Mouse (Mus musculus) CH12.LX (cell line): ENCODE data around the gene Ankrd12. TPM values are rescaled to one million over a fixed set of nuclear protein-coding genes. Genes with fewer than 3 reads are reported as not detected.

Experiments
- DNase-seq: peaks from one replicate; pipeline ENCODE4 v3.0.0-alpha.2; 2013; ENCODE audit errors: extremely low read depth
- H3K27ac ChIP-seq: 2 replicates; pipeline ENCODE4 v1.5.1; 2012; ENCODE audit warnings: low read depth, mild to moderate bottlenecking, control low read depth, moderate library complexity; ENCODE audit not compliant: insufficient read depth
- H3K27me3 ChIP-seq: replicated peaks from 2 replicates; pipeline ENCODE3; 2012; ENCODE audit warnings: inconsistent platforms
- H3K36me3 ChIP-seq, 2 experiments: replicated peaks in 1 of 2; 2 replicates each; pipeline versions ENCODE3 to v1.6.1; 2012; ENCODE audit warnings: inconsistent platforms in 1 of 2, low read length in 1 of 2, mild to moderate bottlenecking in 1 of 2, mixed read lengths in 1 of 2, moderate library complexity in 1 of 2; ENCODE audit not compliant: control insufficient read depth in 1 of 2, insufficient read depth in 1 of 2
- H3K4me1 ChIP-seq, 2 experiments: 2 replicates each; pipeline ENCODE4 v1.6.1; 2012; ENCODE audit warnings: inconsistent platforms in 1 of 2, moderate library complexity in 1 of 2; ENCODE audit not compliant: insufficient read depth in 2 of 2, control insufficient read depth in 1 of 2
- H3K4me2 ChIP-seq: 2 replicates; pipeline ENCODE4 v1.6.1; 2012; ENCODE audit warnings: low read depth, mild to moderate bottlenecking, control low read depth; ENCODE audit not compliant: poor library complexity, insufficient read depth, severe bottlenecking
- H3K4me3 ChIP-seq, 3 experiments: fragments of 150-350 bp in 1 of 3; sonication (generic) in 1 of 3; replicated peaks in 1 of 3; 2 replicates each; pipeline versions ENCODE3 to v1.5.1; 2011 to 2012; ENCODE audit warnings: low read depth in 2 of 3, low read length in 2 of 3, mild to moderate bottlenecking in 2 of 3, moderate library complexity in 2 of 3, control low read depth in 1 of 3, improper control_type of control experiment in 1 of 3, inconsistent platforms in 1 of 3, mixed read lengths in 1 of 3; ENCODE audit not compliant: poor library complexity in 1 of 3
- H3K79me2 ChIP-seq: replicated peaks from 2 replicates; pipeline ENCODE4 v1.6.1; 2012; ENCODE audit warnings: mild to moderate bottlenecking, moderate library complexity; ENCODE audit not compliant: control insufficient read depth, poor library complexity, insufficient read depth, severe bottlenecking; ENCODE audit errors: extremely low read depth
- H3K9ac ChIP-seq: 2 replicates; pipeline ENCODE4 v1.6.1; 2012; ENCODE audit warnings: low read depth, mild to moderate bottlenecking, control low read depth, moderate library complexity; ENCODE audit not compliant: insufficient read depth
- H3K9me3 ChIP-seq: replicated peaks from 2 replicates; pipeline ENCODE3; 2012; ENCODE audit warnings: low read length, inconsistent platforms, mixed read lengths
- BHLHE40 ChIP-seq: IDR thresholded peaks from 2 replicates; pipeline ENCODE4 v1.6.1; 2011; ENCODE audit warnings: mild to moderate bottlenecking, low read depth, low read length, improper control_type of control experiment
- CHD1 ChIP-seq: IDR thresholded peaks from 2 replicates; pipeline ENCODE4 v1.6.1; 2012; ENCODE audit warnings: low read depth, low read length, improper control_type of control experiment, inconsistent platforms
- CHD2 ChIP-seq: IDR thresholded peaks from 2 replicates; pipeline ENCODE4 v1.6.1; 2011; ENCODE audit warnings: low read length, improper control_type of control experiment
- CTCF ChIP-seq, 2 experiments: IDR thresholded peaks in 1 of 2; conservative IDR thresholded peaks in 1 of 2; 2 replicates each; pipeline ENCODE4 v1.5.1; 2011 to 2012; ENCODE audit warnings: low read depth in 2 of 2, low read length in 2 of 2, improper control_type of control experiment in 1 of 2, inconsistent platforms in 1 of 2, mild to moderate bottlenecking in 1 of 2, moderate library complexity in 1 of 2
- E2F4 ChIP-seq: IDR thresholded peaks from 2 replicates; pipeline ENCODE4 v1.6.1; 2011; ENCODE audit warnings: low read depth, low read length, improper control_type of control experiment; ENCODE audit not compliant: insufficient replicate concordance
- ELF1 ChIP-seq: IDR thresholded peaks from 2 replicates; pipeline ENCODE4 v1.6.1; 2014; ENCODE audit warnings: low read depth, mild to moderate bottlenecking, inconsistent platforms, low read length, improper control_type of control experiment
- EP300 ChIP-seq: IDR thresholded peaks from 2 replicates; pipeline ENCODE4 v1.6.1; 2011; ENCODE audit warnings: low read length, improper control_type of control experiment
- ETS1 ChIP-seq: conservative IDR thresholded peaks from 2 replicates; pipeline ENCODE4 v1.6.1; 2012; ENCODE audit warnings: low read depth, mild to moderate bottlenecking, inconsistent platforms, low read length, improper control_type of control experiment, moderate library complexity
- GABPA ChIP-seq: IDR thresholded peaks from 2 replicates; pipeline ENCODE4 v1.6.1; 2012; ENCODE audit warnings: low read depth, low read length, improper control_type of control experiment, inconsistent platforms; ENCODE audit not compliant: insufficient replicate concordance
- HCFC1 ChIP-seq: IDR thresholded peaks from 2 replicates; pipeline ENCODE4 v1.6.1; 2012; ENCODE audit warnings: low read depth, mild to moderate bottlenecking, inconsistent platforms, low read length, improper control_type of control experiment
- IRF4 ChIP-seq: IDR thresholded peaks from 2 replicates; pipeline ENCODE4 v1.6.1; 2014; ENCODE audit warnings: low read depth, mild to moderate bottlenecking, inconsistent platforms, low read length, improper control_type of control experiment
- JUN ChIP-seq: IDR thresholded peaks from 2 replicates; pipeline ENCODE4 v1.6.1; 2011; ENCODE audit warnings: low read depth, mild to moderate bottlenecking, low read length, improper control_type of control experiment, moderate library complexity; ENCODE audit not compliant: insufficient read depth
- JUND ChIP-seq: conservative IDR thresholded peaks from 2 replicates; pipeline ENCODE4 v1.6.1; 2011; ENCODE audit warnings: low read depth, low read length, improper control_type of control experiment
- KAT2A ChIP-seq: IDR thresholded peaks from 2 replicates; pipeline ENCODE4 v1.6.1; 2012; ENCODE audit warnings: low read length, improper control_type of control experiment, inconsistent platforms; ENCODE audit not compliant: insufficient replicate concordance
- MAFK ChIP-seq: IDR thresholded peaks from 2 replicates; pipeline ENCODE4 v1.6.1; 2011; ENCODE audit warnings: low read length, improper control_type of control experiment; ENCODE audit not compliant: insufficient replicate concordance
- MAX ChIP-seq: IDR thresholded peaks from 2 replicates; pipeline ENCODE4 v1.6.1; 2011; ENCODE audit warnings: low read length, improper control_type of control experiment
- MAZ ChIP-seq: IDR thresholded peaks from 2 replicates; pipeline ENCODE4 v1.6.1; 2012; ENCODE audit warnings: low read depth, mild to moderate bottlenecking, inconsistent platforms, low read length, improper control_type of control experiment, moderate library complexity
- MEF2A ChIP-seq: IDR thresholded peaks from 2 replicates; pipeline ENCODE4 v1.6.1; 2014; ENCODE audit warnings: low read depth, mild to moderate bottlenecking, inconsistent platforms, low read length, improper control_type of control experiment, borderline replicate concordance
- MXI1 ChIP-seq: IDR thresholded peaks from 2 replicates; pipeline ENCODE4 v1.6.1; 2011; ENCODE audit warnings: mild to moderate bottlenecking, low read depth, low read length, improper control_type of control experiment
- MYC ChIP-seq: IDR thresholded peaks from 2 replicates; pipeline ENCODE4 v1.6.1; 2011; ENCODE audit warnings: low read depth, mild to moderate bottlenecking, improper control_type of control experiment, low read length
- NELFE ChIP-seq: IDR thresholded peaks from 2 replicates; pipeline ENCODE4 v1.6.1; 2011; ENCODE audit warnings: low read depth, low read length, improper control_type of control experiment
- NRF1 ChIP-seq: IDR thresholded peaks from 2 replicates; pipeline ENCODE4 v1.6.1; 2014; ENCODE audit warnings: low read depth, mild to moderate bottlenecking, inconsistent platforms, low read length, improper control_type of control experiment, moderate library complexity
- PAX5 ChIP-seq: IDR thresholded peaks from 2 replicates; pipeline ENCODE4 v1.6.1; 2012; ENCODE audit warnings: low read length, inconsistent platforms, mixed read lengths
- POLR2A ChIP-seq: IDR thresholded peaks from 2 replicates; pipeline ENCODE4 v1.6.1; 2011; ENCODE audit warnings: low read depth, mild to moderate bottlenecking, improper control_type of control experiment, low read length
- POLR2AphosphoS2 ChIP-seq: IDR thresholded peaks from 2 replicates; pipeline ENCODE4 v1.6.1; 2011; ENCODE audit warnings: low read depth, low read length, improper control_type of control experiment
- RAD21 ChIP-seq: IDR thresholded peaks from 2 replicates; pipeline ENCODE4 v1.6.1; 2011; ENCODE audit warnings: low read depth, mild to moderate bottlenecking, low read length, improper control_type of control experiment, moderate library complexity
- RCOR1 ChIP-seq: conservative IDR thresholded peaks from 2 replicates; pipeline ENCODE4 v1.6.1; 2012; ENCODE audit warnings: low read depth, mild to moderate bottlenecking, inconsistent platforms, low read length, improper control_type of control experiment
- SIN3A ChIP-seq: IDR thresholded peaks from 2 replicates; pipeline ENCODE4 v1.6.1; 2012; ENCODE audit warnings: low read length, improper control_type of control experiment, inconsistent platforms
- SMC3 ChIP-seq: IDR thresholded peaks from 2 replicates; pipeline ENCODE4 v1.6.1; 2011; ENCODE audit warnings: low read depth, low read length, improper control_type of control experiment
- TBP ChIP-seq: conservative IDR thresholded peaks from 2 replicates; pipeline ENCODE4 v1.6.1; 2011; ENCODE audit warnings: low read depth, low read length, improper control_type of control experiment
- TCF12 ChIP-seq: IDR thresholded peaks from 2 replicates; pipeline ENCODE4 v1.6.1; 2014; ENCODE audit warnings: low read depth, mild to moderate bottlenecking, inconsistent platforms, low read length, improper control_type of control experiment
- UBTF ChIP-seq: IDR thresholded peaks from 2 replicates; pipeline ENCODE4 v1.6.1; 2012; ENCODE audit warnings: low read depth, mild to moderate bottlenecking, inconsistent platforms, low read length, improper control_type of control experiment, moderate library complexity
- USF1 ChIP-seq: IDR thresholded peaks from 2 replicates; pipeline ENCODE4 v1.6.1; 2014; ENCODE audit warnings: low read depth, mild to moderate bottlenecking, inconsistent platforms, low read length, improper control_type of control experiment
- USF2 ChIP-seq: conservative IDR thresholded peaks from 2 replicates; pipeline ENCODE4 v1.6.1; 2011; ENCODE audit warnings: low read depth, low read length, improper control_type of control experiment
- ZC3H11A ChIP-seq: IDR thresholded peaks from 2 replicates; pipeline ENCODE4 v1.6.1; 2012; ENCODE audit warnings: low read depth, mild to moderate bottlenecking, inconsistent platforms, low read length, improper control_type of control experiment
- ZKSCAN1 ChIP-seq: IDR thresholded peaks from 2 replicates; pipeline ENCODE4 v1.6.1; 2012; ENCODE audit warnings: low read depth, inconsistent platforms, low read length, improper control_type of control experiment, borderline replicate concordance
- ZMIZ1 ChIP-seq: IDR thresholded peaks from 2 replicates; pipeline ENCODE4 v1.6.1; 2012; ENCODE audit warnings: low read depth, mild to moderate bottlenecking, inconsistent platforms, low read length, improper control_type of control experiment
- ZNF384 ChIP-seq: IDR thresholded peaks from 2 replicates; pipeline ENCODE4 v1.6.1; 2012; ENCODE audit warnings: low read depth, low read length, improper control_type of control experiment, inconsistent platforms
- dilution Hi-C: fragments of 300-500 bp; cut with MboI; formaldehyde crosslinking; loops from 2 replicates; pipeline ENCODE4 v1.14.3; 2020; ENCODE audit warnings: low sequenced_read_pairs; ENCODE audit not compliant: extremely low pct_unique_long_range_greater_than_20kb, extremely low pct_ligation_motif_present
- in situ Hi-C: fragments of 300-500 bp; cut with MboI; formaldehyde crosslinking; loops from 3 replicates; pipeline ENCODE4 v1.14.3; 2019; ENCODE audit warnings: low sequenced_read_pairs, low pct_ligation_motif_present, low pct_unique_long_range_greater_than_20kb, mixed read lengths
- polyA plus RNA-seq: library from polyadenylated mRNA; unstranded; fragments of >175 nt; gene quantifications from 2 replicates; pipeline ENCODE4 v1.2.1, GENCODE M21; 2012; ENCODE audit warnings: low read depth; ENCODE audit not compliant: insufficient read length
- total RNA-seq, 2 experiments: library from RNA; depleted of rRNA; stranded (reverse); fragments of 300-350 nt in 1 of 2; fragments of >200 nt in 1 of 2; gene quantifications; 2 replicates each; pipeline ENCODE4 v1.2.3; 2012 to 2014

The Ankrd12 gene
- total and polyA plus RNA-seq, 3 experiments = 1.6 to 5.6 (median 1.7) TPM

GRCm38 (mm10) chr17:66111402-66111959, 34.6 kb upstream of the Ankrd12 start, which contains the start of gene Washc1:
Gene Washc1 (plus strand): TSS chr17:66111545.
- Histone ChIP-seq H3K36me3 (peaks cover 26 to 33% of the 10 kb centered on the region in 2 experiments), H3K4me1 (peaks cover 13 to 47% of the 10 kb centered on the region in 2 experiments), H3K27me3 (no peaks in the 10 kb centered on the region), H3K9ac (peak within 1 kb of the TSS; percentile 62), H3K9me3 (no peaks in the 10 kb centered on the region), H3K4me3 (peak within 1 kb of the TSS; percentile 83 to 99 (median 93)), H3K4me2 (peak within 1 kb of the TSS; percentile 92), H3K27ac (peak within 1 kb of the TSS; percentile 45; the same call in 1 of the 2 replicates), H3K79me2 (no peaks in the 10 kb centered on the region)
- TF ChIP-seq PAX5 = no peak
- peak; percentile 89 for TF ChIP-seq MXI1
- TF ChIP-seq ZMIZ1 = 0 out of 2 replicates have a peak, but pooled peaks have one; percentile 53
- no peak for TF ChIP-seq ZC3H11A
- no peak for TF ChIP-seq JUND
- no peak for TF ChIP-seq ZKSCAN1
- no peak for TF ChIP-seq UBTF
- peak; percentile 74; the same call in 1 of the 2 replicates for TF ChIP-seq TCF12
- peak; percentile 97 for TF ChIP-seq SIN3A
- no peak for TF ChIP-seq JUN
- no peak for TF ChIP-seq E2F4
- TF ChIP-seq RAD21 = no peak
- peak; percentile 82 for TF ChIP-seq POLR2A
- TF ChIP-seq RCOR1 = peak; percentile 77; the same call in 1 of the 2 replicates
- peak; percentile 10; the same call in 1 of the 2 replicates for TF ChIP-seq GABPA
- TF ChIP-seq HCFC1 = peak; percentile 78
- TF ChIP-seq MAZ = peak; percentile 77; the same call in 1 of the 2 replicates
- TF ChIP-seq CHD1 = no peak
- TF ChIP-seq CTCF (conservative IDR thresholded peaks at IDR 0.05 in 1 of 2, IDR thresholded peaks at IDR 0.05 in 1 of 2; ENCODE audit: low read depth in 2 of 2, low read length in 2 of 2) = no peak
- TF ChIP-seq MAX = peak; percentile 26; the same call in 1 of the 2 replicates
- peak; percentile 98 for TF ChIP-seq ELF1
- no peak for TF ChIP-seq TBP
- TF ChIP-seq ETS1 = peak; percentile 20; the same call in 1 of the 2 replicates
- 0 out of 2 replicates have a peak, but pooled peaks have one; percentile 61 for TF ChIP-seq POLR2AphosphoS2
- peak; percentile 49 for TF ChIP-seq CHD2
- TF ChIP-seq USF2 = no peak
- TF ChIP-seq EP300 = no peak
- TF ChIP-seq ZNF384 = no peak; the same call in 1 of the 2 replicates
- TF ChIP-seq NRF1 = peak; percentile 34
- TF ChIP-seq MAFK = no peak
- TF ChIP-seq NELFE = peak; percentile 68
- no peak for TF ChIP-seq SMC3
- peak; percentile 100 for TF ChIP-seq BHLHE40
- peak; percentile 71; the same call in 1 of the 2 replicates for TF ChIP-seq MEF2A
- TF ChIP-seq IRF4 = peak; percentile 83
- peak; percentile 66 for TF ChIP-seq USF1
- TF ChIP-seq KAT2A = 0 out of 2 replicates have a peak, but pooled peaks have one; percentile 35
- TF ChIP-seq MYC = no peak
- in situ Hi-C loops = loop anchor here (10.0 kb wide), 1 partner anchor 227 kb away; the partner anchor contains the start of gene Ralbp1
- peak; percentile 88 for DNase-seq
- dilution Hi-C loops = no loop called here
